Mouse (Mus musculus): ENCODE data around the gene Greb1. TPM values are rescaled to one million over a fixed set of nuclear protein-coding genes. Genes with fewer than 3 reads are reported as not detected.
A peak's percentile ranks its signal among the peaks of the same experiment; 100 is the strongest.

Gene Greb1
- polyA plus RNA-seq, 1 experiment from 2014 or later, result 1.4 TPM

GRCm38 (mm10) chr12:16775351-16775750, 25.3 kb downstream of the Greb1 start:
- Histone ChIP-seq H3K36me3 (no peaks in the 10 kb centered on the region), H3K9me3 (no peaks in the 10 kb centered on the region), H3K4me3 (no peak overlapping the region), H3K4me2 (no peak overlapping the region), H3K27me3 (no peaks in the 10 kb centered on the region), H3K4me1 (replicated peaks) (no peaks in the 10 kb centered on the region), H3K27ac (replicated peaks) (no peak overlapping the region), H3K9ac (no peak overlapping the region)
- WGBS, result 78% methylated on average over 3 of the region's 3 CpGs
- ATAC-seq (ENCODE audit: low read depth), result no peak

DNA sequence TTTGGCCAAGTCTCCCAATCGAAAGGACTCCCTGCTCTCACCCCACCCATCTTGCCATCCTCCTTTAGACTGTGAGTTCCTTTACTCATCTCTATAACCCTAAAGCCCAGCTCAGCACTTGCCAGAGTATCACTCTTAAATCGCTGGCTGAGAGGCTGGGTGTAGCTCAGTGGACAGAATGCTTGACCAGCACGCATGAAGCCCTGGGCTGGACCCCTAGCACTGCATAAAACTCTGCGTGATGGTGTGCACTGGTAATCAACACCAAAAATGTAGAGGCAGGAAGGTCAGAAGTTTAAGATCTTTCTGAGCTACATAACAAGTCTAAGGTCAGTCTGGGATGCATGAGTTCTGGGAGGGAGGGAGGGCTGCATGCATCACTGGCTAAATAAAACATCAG, 26.1 kb downstream of the Greb1 start:
- H3K4me3 ChIP-seq, result no peak overlapping the region
- H3K27ac ChIP-seq (replicated peaks), result no peak overlapping the region
- no peak for ATAC-seq (ENCODE audit: low read depth)
- H3K4me2 ChIP-seq, result no peak overlapping the region
- no peaks in the 10 kb centered on the region for H3K4me1 ChIP-seq (replicated peaks)
- no peaks in the 10 kb centered on the region for H3K27me3 ChIP-seq
- H3K36me3 ChIP-seq, result no peaks in the 10 kb centered on the region
- no peaks in the 10 kb centered on the region for H3K9me3 ChIP-seq
- 90% methylated on average over 4 of the region's 4 CpGs for WGBS
- no peak overlapping the region for H3K9ac ChIP-seq

- H3K27me3 ChIP-seq, result no peaks in the 10 kb centered on the region
- ATAC-seq (ENCODE audit: low read depth), result no peak
- no peak overlapping the region for H3K4me2 ChIP-seq
- H3K9me3 ChIP-seq, result no peaks in the 10 kb centered on the region; the same call in 1 of the 2 replicates
- H3K36me3 ChIP-seq, result no peaks in the 10 kb centered on the region
- no peak overlapping the region for H3K27ac ChIP-seq (replicated peaks)
- no peaks in the 10 kb centered on the region for H3K4me1 ChIP-seq (replicated peaks)
- 89% methylated on average over 6 of the region's 6 CpGs for WGBS
- no peak overlapping the region for H3K9ac ChIP-seq
- H3K4me3 ChIP-seq, result no peak overlapping the region
Measured at GRCm38 (mm10) chr12:16769601-16770165, 31.0 kb downstream of the Greb1 start.

DNA sequence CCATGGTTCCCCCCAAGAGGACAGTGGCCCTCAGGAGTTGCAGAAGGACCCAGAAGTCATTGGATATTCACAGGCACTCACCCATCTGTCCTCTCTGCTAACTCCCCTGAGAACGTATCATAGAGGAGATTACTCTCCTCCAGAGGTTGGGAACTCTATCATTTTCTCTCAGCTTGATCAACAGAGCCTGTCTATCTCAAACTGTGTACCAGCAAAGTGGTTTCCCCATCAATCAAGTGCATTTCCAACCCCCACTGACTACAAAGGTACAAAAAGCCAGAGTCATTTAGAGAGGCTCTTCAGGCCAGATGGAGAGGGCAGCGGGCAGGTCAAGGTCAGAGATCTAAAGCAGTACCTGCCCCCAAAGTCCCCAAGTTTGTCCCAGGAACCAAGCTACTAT, 32.0 kb downstream of the Greb1 start:
- Histone ChIP-seq H3K4me1 (replicated peaks) (no peaks in the 10 kb centered on the region), H3K4me3 (no peak overlapping the region), H3K9me3 (no peaks in the 10 kb centered on the region; the same call in 1 of the 2 replicates), H3K9ac (no peak overlapping the region), H3K36me3 (no peaks in the 10 kb centered on the region), H3K27ac (replicated peaks) (no peak overlapping the region), H3K4me2 (no peak overlapping the region), H3K27me3 (no peaks in the 10 kb centered on the region)
- no peak for ATAC-seq (ENCODE audit: low read depth)
- WGBS, result 68% methylated on average over 2 of the region's 2 CpGs

DNA sequence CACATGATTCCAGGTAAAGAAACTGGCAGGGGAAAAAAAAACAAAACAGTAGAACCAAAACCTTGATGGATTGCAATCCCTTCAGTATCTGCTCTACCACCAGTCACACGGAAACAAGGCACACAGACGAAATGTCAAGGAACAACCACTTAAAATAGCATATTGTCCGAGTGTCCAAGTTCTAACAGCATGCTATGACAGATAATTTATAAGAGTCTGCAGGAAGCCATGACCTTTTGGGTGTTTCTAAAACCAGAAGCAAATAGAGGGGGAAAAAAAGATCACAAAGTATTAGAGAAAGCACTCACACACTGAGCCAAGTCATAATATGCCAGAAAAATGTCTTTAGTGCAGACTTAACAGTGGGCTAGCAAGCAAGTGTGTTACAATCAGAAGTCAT, 32.4 kb downstream of the Greb1 start:
- no peaks in the 10 kb centered on the region for H3K4me1 ChIP-seq (replicated peaks)
- H3K36me3 ChIP-seq, result no peaks in the 10 kb centered on the region
- no peaks in the 10 kb centered on the region; the same call in 1 of the 2 replicates for H3K9me3 ChIP-seq
- H3K9ac ChIP-seq, result no peak overlapping the region
- H3K4me3 ChIP-seq, result no peak overlapping the region
- H3K27me3 ChIP-seq, result no peaks in the 10 kb centered on the region
- H3K27ac ChIP-seq (replicated peaks), result no peak overlapping the region
- H3K4me2 ChIP-seq, result no peak overlapping the region
- 43% methylated on average over 3 of the region's 3 CpGs for WGBS
- ATAC-seq (ENCODE audit: low read depth), result no peak

GRCm38 (mm10) chr12:16764776-16765445, 35.8 kb downstream of the Greb1 start:
- H3K4me1 ChIP-seq (replicated peaks), result no peaks in the 10 kb centered on the region; the same call in 1 of the 2 replicates
- no peak overlapping the region for H3K4me2 ChIP-seq
- no peak overlapping the region for H3K9ac ChIP-seq
- no peak for ATAC-seq (ENCODE audit: low read depth)
- WGBS, result 77% methylated on average over 12 of the region's 12 CpGs
- no peaks in the 10 kb centered on the region for H3K36me3 ChIP-seq
- H3K9me3 ChIP-seq, result no peaks in the 10 kb centered on the region; the same call in 1 of the 2 replicates
- H3K27ac ChIP-seq (replicated peaks), result no peak overlapping the region
- H3K27me3 ChIP-seq, result no peaks in the 10 kb centered on the region
- H3K4me3 ChIP-seq, result no peak overlapping the region

- no peaks in the 10 kb centered on the region; the same call in 1 of the 2 replicates for H3K9me3 ChIP-seq
- no peak overlapping the region for H3K4me2 ChIP-seq
- H3K36me3 ChIP-seq, result no peaks in the 10 kb centered on the region
- ATAC-seq (ENCODE audit: low read depth), result no peak
- no peak overlapping the region for H3K9ac ChIP-seq
- H3K4me1 ChIP-seq (replicated peaks), result no peaks in the 10 kb centered on the region; the same call in 1 of the 2 replicates
- WGBS, result 84% methylated on average over 4 of the region's 4 CpGs
- H3K27ac ChIP-seq (replicated peaks), result no peak overlapping the region
- no peak overlapping the region for H3K4me3 ChIP-seq
- H3K27me3 ChIP-seq, result no peaks in the 10 kb centered on the region
Measured at GRCm38 (mm10) chr12:16763649-16764422, 36.9 kb downstream of the Greb1 start.

DNA sequence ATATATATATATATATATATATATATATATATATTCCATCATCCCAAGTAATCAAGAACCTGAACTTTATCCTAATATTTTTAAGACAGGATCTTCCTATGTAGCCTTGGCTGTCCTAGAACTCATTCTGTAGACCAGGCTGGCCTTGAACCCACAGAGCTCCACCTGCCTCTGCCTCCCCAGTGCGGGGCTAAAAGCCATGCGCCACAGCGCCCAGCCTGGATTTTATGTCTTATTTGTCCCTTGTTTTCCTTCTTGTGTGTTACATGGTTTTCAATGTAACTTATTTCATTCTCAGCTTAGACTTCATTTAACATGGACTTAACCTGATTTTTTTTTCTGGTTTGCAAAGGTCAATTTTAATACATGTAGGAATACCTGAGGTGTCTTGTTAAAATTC, 39.2 kb downstream of the Greb1 start:
- no peak overlapping the region for H3K4me3 ChIP-seq
- no peak overlapping the region for H3K4me2 ChIP-seq
- WGBS, result 97% methylated on average over 3 of the region's 3 CpGs
- no peak overlapping the region for H3K9ac ChIP-seq
- no peaks in the 10 kb centered on the region for H3K36me3 ChIP-seq
- H3K27ac ChIP-seq (replicated peaks), result no peak overlapping the region
- no peaks in the 10 kb centered on the region; the same call in 1 of the 2 replicates for H3K9me3 ChIP-seq
- no peaks in the 10 kb centered on the region; the same call in 1 of the 2 replicates for H3K4me1 ChIP-seq (replicated peaks)
- no peak for ATAC-seq (ENCODE audit: low read depth)
- H3K27me3 ChIP-seq, result no peaks in the 10 kb centered on the region

- H3K4me3 ChIP-seq, result no peak overlapping the region
- H3K9me3 ChIP-seq, result no peaks in the 10 kb centered on the region
- no peaks in the 10 kb centered on the region for H3K36me3 ChIP-seq
- no peak overlapping the region for H3K9ac ChIP-seq
- no peaks in the 10 kb centered on the region; the same call in 1 of the 2 replicates for H3K4me1 ChIP-seq (replicated peaks)
- no peak overlapping the region for H3K4me2 ChIP-seq
- WGBS, result 62% methylated on average over 4 of the region's 4 CpGs
- no peaks in the 10 kb centered on the region for H3K27me3 ChIP-seq
- no peak overlapping the region for H3K27ac ChIP-seq (replicated peaks)
- ATAC-seq (ENCODE audit: low read depth), result no peak
Measured at GRCm38 (mm10) chr12:16760246-16760645, 40.4 kb downstream of the Greb1 start.

DNA sequence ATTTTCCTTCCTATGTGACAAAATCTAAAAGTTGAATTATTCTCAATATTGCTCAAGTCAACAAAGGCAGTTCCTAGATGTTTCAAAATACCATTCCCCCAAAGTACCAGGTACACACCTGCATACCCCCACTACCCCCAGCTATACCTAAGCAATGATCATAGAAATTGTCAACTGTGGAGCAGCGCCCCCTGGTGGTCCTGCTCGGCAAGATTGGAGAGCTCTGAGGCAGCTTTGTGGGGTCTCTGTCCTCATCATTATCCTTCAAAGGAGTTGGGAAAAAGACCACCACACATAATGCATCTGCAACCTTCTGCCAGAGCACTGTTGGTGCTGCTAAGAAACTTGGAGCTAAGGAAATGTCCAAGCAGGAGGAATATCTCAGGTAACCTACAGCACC, 46.4 kb downstream of the Greb1 start:
- WGBS, result 3% methylated on average over 2 of the region's 2 CpGs
- Histone ChIP-seq H3K27ac (replicated peaks) (no peak overlapping the region), H3K4me1 (replicated peaks) (peaks cover 12% of the 10 kb centered on the region), H3K36me3 (no peaks in the 10 kb centered on the region), H3K4me2 (no peak overlapping the region), H3K27me3 (no peaks in the 10 kb centered on the region), H3K4me3 (no peak overlapping the region), H3K9ac (no peak overlapping the region), H3K9me3 (no peaks in the 10 kb centered on the region)
- ATAC-seq (ENCODE audit: low read depth), result peak; percentile 69; the same call in 1 of the 2 replicates

DNA sequence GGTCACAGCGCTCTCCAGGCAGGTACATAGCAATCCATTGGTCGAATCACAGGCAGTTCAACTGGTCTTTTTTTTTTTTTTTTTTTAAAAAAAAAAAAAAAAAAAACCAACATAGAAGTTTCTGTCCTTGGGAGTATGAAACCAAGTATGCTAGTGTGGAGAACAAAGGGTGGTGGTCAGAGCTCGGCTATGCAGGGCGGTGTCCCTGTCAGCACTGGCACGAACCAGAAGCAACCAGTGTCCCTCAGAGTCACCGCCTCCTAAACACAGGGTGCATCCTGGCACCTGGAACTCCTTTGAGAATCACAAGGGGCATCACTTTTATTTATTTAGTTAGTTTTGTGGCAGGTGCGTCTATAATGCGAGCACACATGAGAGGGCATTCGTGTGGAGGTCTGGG, 47.1 kb downstream of the Greb1 start:
- no peak overlapping the region for H3K4me2 ChIP-seq
- peaks cover 12% of the 10 kb centered on the region for H3K4me1 ChIP-seq (replicated peaks)
- no peak overlapping the region for H3K4me3 ChIP-seq
- 63% methylated on average over 9 of the region's 9 CpGs for WGBS
- no peak overlapping the region for H3K9ac ChIP-seq
- no peak for ATAC-seq (ENCODE audit: low read depth)
- no peak overlapping the region for H3K27ac ChIP-seq (replicated peaks)
- no peaks in the 10 kb centered on the region for H3K9me3 ChIP-seq
- no peaks in the 10 kb centered on the region for H3K36me3 ChIP-seq
- H3K27me3 ChIP-seq, result no peaks in the 10 kb centered on the region

DNA sequence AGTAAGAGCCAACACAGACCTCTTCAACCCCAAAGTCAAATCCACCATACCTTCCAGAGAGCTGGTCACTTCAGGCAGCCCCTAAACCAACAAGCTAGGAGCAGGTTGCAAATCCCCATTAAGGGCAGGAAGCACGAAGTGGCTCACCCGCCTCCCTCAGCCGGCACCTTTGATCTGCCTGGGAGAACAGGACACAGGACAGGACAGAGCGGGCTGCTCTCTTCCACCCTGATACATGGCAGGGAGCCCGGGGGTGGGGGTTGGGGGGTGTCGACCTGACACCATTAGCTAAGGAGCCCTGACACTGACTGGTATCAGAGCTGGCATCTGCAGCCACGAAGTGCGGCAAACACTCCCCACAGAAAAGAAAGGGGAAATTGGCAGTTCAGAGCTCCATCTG, 47.6 kb downstream of the Greb1 start:
- H3K4me2 ChIP-seq, result no peak overlapping the region
- no peak overlapping the region for H3K9ac ChIP-seq
- no peak for ATAC-seq (ENCODE audit: low read depth)
- H3K27ac ChIP-seq (replicated peaks), result no peak overlapping the region
- H3K4me3 ChIP-seq, result no peak overlapping the region
- H3K36me3 ChIP-seq, result no peaks in the 10 kb centered on the region
- H3K4me1 ChIP-seq (replicated peaks), result peaks cover 12% of the 10 kb centered on the region
- H3K9me3 ChIP-seq, result no peaks in the 10 kb centered on the region
- WGBS, result 10% methylated on average over 8 of the region's 8 CpGs
- H3K27me3 ChIP-seq, result no peaks in the 10 kb centered on the region
